Mouse (Mus musculus): ENCODE data around the gene Ncf4.

DNA sequence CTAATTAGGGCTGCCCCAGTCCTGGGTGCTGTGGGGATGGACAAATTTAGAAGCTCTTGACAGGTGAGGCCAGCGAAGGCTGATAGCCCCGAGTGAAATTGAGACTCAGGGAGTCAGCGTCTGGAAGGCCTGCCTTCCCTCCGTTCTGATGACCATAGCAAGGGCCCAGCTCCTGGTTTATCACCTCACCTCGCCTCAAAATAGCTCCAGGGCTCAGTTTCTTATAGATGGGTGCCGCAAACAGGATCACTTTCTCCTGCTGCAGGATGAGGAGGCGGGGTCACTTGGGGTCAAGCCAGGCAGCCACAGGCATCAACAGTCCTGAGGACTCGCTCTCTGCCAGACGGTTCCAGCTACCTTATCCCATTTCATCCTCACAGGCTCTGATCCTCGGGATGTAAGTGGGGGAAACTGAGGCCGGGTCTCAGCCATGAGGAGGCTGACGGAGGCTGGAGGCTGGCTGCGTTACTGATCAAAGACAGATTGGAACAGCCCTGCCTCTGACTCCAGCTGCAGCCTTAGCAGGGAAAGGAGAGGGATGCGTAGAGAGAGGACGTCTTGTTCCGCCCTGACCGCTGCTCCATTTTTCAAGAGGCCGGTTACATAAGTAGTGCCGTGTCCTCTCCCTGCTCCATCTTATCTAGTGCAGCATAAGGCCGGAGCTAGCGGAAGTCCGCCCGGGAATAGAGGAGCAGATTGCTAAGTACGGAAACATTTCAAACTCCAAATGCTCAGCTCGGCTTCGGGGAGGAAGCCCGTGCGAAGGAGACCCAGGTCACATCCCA, 49.3 kb upstream of the Ncf4 start:
- TF ChIP-seq CTCF (IDR thresholded peaks at IDR 0.05; ENCODE audit: low read depth) = no peak
- TF ChIP-seq EP300 (IDR thresholded peaks at IDR 0.05; ENCODE audit: low read depth) = no peak
